Mouse (Mus musculus): Measurements from ENCODE around the gene Tcte2.
"Not testable (repeated sequence)": the region's sequence is repeated elsewhere in the genome, so short reads cannot be mapped to it uniquely, and the experiment has no call there.

Gene Tcte2

GRCm38 (mm10) chr17:13681126-13681525 lies 80.5 kb downstream of the Tcte2 start:
- no peak for DNase-seq

- no peak for DNase-seq
Observed at GRCm38 (mm10) chr17:13680318-13680717, 81.3 kb downstream of the Tcte2 start.

DNA sequence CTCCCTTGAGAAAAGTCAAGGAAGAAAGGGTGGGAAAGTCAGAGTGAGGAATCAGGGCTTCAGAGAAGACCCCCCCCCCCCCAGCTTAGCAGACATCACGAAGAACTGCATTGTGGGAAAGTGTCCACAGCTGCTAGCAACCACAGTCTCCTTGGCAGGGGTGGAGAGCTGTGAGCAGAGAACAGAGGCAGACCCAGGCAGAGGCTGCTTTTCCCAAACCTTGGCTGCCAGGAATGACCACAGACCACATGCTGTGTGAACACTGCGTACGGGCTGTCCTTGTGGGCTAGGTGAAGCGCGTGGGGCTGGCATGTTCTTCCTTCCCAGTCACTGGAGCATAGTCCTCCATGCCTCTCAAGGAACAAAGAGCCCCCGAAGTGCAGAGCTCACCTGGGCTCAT lies 81.9 kb downstream of the Tcte2 start:
- DNase-seq, result no peak

DNA sequence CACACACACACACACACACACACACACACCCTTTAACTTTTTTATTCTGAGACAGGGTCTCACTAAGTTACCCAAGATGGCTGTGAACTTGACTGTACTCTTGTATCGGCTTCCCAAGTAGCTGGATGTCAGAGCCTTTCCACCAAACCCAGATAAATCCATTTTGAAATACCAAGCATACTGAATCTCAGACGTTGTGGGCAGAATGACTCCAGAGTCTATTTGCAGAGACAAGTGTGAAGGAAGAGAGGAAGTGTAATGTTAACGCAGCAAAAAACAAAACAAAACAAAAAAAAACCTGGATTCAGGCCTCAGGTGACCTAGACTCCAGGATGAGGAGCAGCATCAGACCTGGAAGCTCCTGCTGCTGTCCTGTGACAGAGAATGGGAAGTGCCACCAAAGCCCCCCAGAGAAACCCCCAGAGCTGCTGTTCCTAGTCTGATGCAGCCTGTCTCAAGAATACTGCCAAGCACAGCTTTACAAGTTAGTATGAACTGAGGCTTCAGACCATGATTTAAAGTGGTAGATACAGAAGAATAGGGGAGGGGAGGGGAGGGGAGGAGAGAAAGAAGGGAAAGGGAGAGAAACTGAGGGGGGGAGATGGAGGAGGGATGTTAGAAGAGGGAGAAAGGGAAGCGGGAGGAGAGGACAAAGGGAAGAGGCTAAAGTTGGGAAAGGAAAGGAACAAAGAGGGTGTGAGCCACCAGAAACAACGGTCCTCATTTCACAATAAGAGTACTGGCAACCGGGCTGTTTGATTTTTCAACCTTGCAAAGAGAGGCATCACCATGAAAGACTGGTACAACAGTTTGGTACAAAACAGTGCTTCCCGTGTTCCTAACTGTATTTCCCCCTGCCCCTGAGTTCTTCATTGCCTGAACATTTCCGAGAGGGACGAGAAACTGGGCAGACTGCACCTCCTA lies 84.1 kb downstream of the Tcte2 start:
- DNase-seq, result no peak

- not testable (repeated sequence) for DNase-seq
Observed at GRCm38 (mm10) chr17:13676099-13676498, 85.5 kb downstream of the Tcte2 start.

DNA sequence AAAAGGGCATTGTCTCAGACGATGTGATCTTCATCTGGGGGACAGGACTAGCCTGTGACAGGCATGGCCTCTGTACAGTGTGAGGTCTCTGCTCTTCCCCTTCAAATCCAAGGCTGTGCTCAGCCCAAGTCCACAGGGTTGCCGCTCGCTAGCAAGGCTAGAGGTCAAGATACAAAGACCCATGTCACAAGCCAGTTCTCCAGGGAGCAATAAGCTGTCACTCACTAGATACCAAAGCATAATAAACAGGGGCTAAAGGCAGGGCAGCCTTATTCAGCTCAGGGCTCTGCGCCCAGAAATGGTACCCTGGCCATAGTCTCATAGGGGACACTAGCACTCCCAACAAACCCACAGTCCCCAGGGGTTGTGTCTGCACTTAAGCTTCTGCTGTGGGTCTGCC lies 86.0 kb downstream of the Tcte2 start:
- peak; percentile 49 for DNase-seq

DNA sequence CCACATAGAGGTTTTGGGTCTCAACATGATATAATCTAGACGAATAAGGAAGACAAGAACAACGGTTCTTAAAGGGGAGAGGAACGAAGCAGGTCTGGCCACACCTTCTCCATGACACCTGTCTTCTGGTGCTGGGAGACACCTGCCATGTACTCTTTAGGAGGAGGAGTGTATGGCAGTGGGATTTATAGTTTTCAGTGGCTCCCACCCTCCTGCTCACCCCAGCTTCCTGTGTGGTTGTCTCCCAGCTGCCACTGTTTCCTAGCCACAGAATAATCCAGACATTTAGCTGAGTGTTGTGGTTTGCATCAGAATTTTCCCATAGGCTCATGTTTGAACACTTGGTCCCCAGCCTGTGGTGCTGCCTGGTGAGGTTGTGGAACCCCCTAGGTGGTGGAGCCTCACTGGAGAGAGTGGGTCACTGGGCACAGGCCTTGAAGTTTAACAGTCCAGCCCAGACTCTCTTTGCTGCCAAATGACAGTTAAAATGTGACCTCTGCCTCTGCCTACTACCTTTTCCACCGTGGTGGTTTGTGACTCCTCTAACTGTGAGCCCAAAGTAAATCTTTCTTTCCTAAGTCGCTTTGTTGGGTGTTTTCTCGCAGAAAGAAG lies 86.8 kb downstream of the Tcte2 start:
- peak; percentile 71 for DNase-seq

GRCm38 (mm10) chr17:13671732-13672131 lies 89.9 kb downstream of the Tcte2 start:
- peak; percentile 63 for DNase-seq

DNA sequence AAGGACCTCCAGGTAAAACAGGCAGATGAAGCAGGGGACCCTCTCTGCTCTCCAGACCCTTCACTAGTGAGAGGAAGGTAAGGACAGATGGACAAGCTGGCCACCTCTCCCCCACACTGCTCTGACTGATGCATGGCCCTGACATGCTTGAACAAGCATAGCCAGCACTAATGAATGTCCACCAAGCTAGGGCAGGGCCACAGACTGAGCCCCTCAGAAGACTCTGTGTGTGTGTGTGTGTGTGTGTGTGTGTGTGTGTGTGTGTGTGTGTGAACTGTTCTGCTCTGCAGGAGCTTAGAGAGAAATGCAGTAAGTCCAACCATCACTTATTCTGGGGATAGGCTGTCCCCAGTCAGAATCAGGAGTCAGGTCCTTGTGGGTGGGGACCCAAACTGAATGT lies 91.4 kb downstream of the Tcte2 start:
- DNase-seq, result no peak

- DNase-seq, result peak; percentile 51
Observed at GRCm38 (mm10) chr17:13669206-13669605, 92.4 kb downstream of the Tcte2 start.

- peak; percentile 47 for DNase-seq
Observed at GRCm38 (mm10) chr17:13668052-13669015, 93.3 kb downstream of the Tcte2 start.

DNA sequence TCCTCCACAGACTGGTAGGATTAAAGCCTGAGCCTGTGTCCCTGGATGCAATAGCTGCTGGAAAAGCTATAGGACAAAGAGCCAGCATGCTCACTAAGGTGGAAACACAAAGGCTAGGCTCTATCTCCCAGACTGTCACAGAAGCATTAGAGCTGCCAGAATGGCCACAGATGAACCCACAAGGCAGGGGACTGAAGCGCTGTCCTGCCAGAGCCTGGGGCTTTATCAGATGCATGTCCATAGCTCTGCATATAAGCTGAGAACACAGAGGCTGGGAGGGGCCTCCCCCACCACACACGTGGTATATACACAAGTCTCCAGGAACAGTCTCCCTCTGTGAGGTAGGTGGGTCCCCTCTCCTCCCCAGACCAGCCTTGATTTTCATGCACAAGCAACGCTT lies 94.6 kb downstream of the Tcte2 start:
- no peak for DNase-seq

DNA sequence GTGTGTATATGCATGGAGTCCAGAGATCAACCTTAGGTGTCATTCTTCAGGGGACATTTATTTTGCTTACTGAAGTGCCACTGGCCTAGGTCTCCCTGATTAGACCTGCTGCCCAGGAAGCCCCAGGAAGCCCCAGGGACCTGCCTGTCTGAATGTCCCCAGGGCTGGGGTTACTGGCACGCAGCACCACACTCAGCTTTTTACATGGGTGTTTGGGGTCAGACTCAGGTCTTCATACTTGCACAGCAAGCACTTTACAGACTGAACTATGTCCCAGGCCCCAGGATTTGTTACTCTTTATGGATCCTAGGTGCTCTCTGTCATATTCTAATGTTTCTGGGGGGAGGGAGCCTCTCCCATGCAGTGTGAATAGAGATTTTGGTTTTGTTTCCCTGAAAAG lies 95.9 kb downstream of the Tcte2 start:
- peak; percentile 71 for DNase-seq

DNA sequence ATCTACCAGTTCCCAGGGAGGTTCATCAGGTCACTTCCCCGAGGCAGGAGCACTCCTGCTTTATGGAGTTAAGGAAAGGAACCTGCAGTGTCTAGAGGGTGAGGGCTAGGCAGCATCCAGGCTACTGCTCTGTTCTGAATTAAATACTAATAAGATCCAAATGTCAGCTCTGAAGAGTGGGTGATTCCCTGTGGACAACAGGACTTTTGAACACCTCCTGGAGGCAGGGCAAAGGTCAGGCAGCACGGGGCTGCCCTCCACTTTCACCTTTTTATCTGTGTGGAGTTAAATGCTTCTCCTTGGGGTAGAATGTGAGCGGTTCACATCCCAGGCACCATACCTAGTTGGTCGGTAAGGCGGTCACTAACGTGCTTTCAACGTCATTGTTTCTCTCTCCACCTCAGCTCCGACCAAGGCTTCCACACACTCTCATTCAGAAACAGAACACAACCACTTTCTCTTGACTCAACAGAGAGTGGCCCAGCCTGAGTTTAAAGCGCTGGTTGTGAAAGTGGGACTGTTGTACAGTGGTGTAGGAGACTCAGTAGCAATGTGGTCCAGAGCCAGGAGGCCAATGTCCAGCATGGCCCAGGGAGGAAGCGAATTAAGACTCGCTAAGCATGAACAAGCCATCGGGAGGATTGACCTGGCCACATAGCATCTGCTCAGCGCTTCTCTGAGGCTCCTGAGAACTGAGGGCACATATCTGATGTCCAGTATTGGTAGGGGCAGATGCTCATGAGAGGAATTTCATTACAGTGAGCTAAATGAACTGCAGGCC lies 98.0 kb downstream of the Tcte2 start:
- peak; percentile 72 for DNase-seq

All from kidney, adult 9 months (tissue).